Comparison of ENCODE assay signal across 19 mouse cellular contexts in genomic region chr5:148048200-148048599, GRCm38 (mm10).
DNase-seq lines count a peak whose midpoint lies in the region; ATAC-seq lines count a peak whose summit lies in the region.
"Had no signal": no experiment of that assay in that cellular context is flagged by ENCODE, and none has a peak within 500 bp of the region (broad histone marks: within the 10 kb centered on the region; RNA-seq: fewer than 3 reads in every experiment).

No protein-coding gene starts in this region.

- H3K4me3 ChIP-seq in forebrain, embryonic 13.5 days: no peak overlapping the region
- H3K4me3 ChIP-seq in forebrain, embryonic 14.5 days (ENCODE audit: low read depth, low read length): no peak overlapping the region
- H3K4me3 ChIP-seq: embryonic facial prominence, embryonic 12.5 days; forebrain, embryonic 12.5 days; gastrocnemius, adult 2 months; heart, embryonic 12.5 days; hindbrain, embryonic 10.5 days; intestine, embryonic 15.5 days had no signal

- DNase-seq in cerebellum, adult 11 months: peak; percentile 57
- peak; percentile 63 to 81 for DNase-seq in cerebellum, adult 18-20 months
- peak; percentile 86 for DNase-seq in cerebellum, adult 9-11 months
- peak; percentile 60 to 64 for DNase-seq in cerebellum, postnatal 36 days
- no peak for DNase-seq in kidney, postnatal 4 days
- DNase-seq in forebrain, embryonic 14.5 days (ENCODE audit: low spot score): no peak
- DNase-seq: adrenal gland, adult 2 months; adrenal gland, postnatal 25 days; embryo, embryonic 11 days; gastrocnemius, adult 2 months; gastrocnemius, postnatal 25 days; kidney, adult 18-20 months had no signal

- peaks cover 3% of the 10 kb centered on the region for H3K9me3 ChIP-seq in forebrain, embryonic 13.5 days (replicated peaks)
- 0 out of 2 replicates have a peak, but pooled peaks cover 3% of the 10 kb centered on the region for H3K9me3 ChIP-seq in forebrain, embryonic 14.5 days (replicated peaks; ENCODE audit: control insufficient read depth, low read length)
- H3K9me3 ChIP-seq: intestine, embryonic 15.5 days had no signal

- H3K4me1 ChIP-seq in forebrain, embryonic 13.5 days: 0 out of 2 replicates have a peak, but pooled peaks cover 5% of the 10 kb centered on the region
- no peaks in the 10 kb centered on the region for H3K4me1 ChIP-seq in forebrain, embryonic 14.5 days (ENCODE audit: control insufficient read depth, insufficient read depth, low read length)
- H3K4me1 ChIP-seq: embryonic facial prominence, embryonic 12.5 days; forebrain, embryonic 12.5 days; heart, embryonic 12.5 days; hindbrain, embryonic 10.5 days; intestine, embryonic 15.5 days had no signal

- H3K4me2 ChIP-seq in forebrain, embryonic 13.5 days: no peak overlapping the region
- no peak overlapping the region for H3K4me2 ChIP-seq in forebrain, embryonic 14.5 days (ENCODE audit: low read length)
- H3K4me2 ChIP-seq: embryonic facial prominence, embryonic 12.5 days; forebrain, embryonic 12.5 days; heart, embryonic 12.5 days; hindbrain, embryonic 14.5 days; intestine, embryonic 15.5 days had no signal

- ATAC-seq in forebrain, embryonic 13.5 days: no peak
- ATAC-seq in forebrain, embryonic 14.5 days: no peak
- ATAC-seq: intestine, embryonic 15.5 days had no signal

- H3K27me3 ChIP-seq in forebrain, embryonic 13.5 days: no peaks in the 10 kb centered on the region
- no peaks in the 10 kb centered on the region for H3K27me3 ChIP-seq in forebrain, embryonic 14.5 days (replicated peaks; ENCODE audit: control insufficient read depth, insufficient read depth, low read length)
- H3K27me3 ChIP-seq: embryonic facial prominence, embryonic 12.5 days; forebrain, embryonic 12.5 days; heart, embryonic 12.5 days; intestine, embryonic 15.5 days had no signal

- H3K9ac ChIP-seq in forebrain, embryonic 13.5 days: no peak overlapping the region
- H3K9ac ChIP-seq in forebrain, embryonic 14.5 days (ENCODE audit: low read length): no peak overlapping the region
- H3K9ac ChIP-seq: embryonic facial prominence, embryonic 12.5 days; forebrain, embryonic 12.5 days; heart, embryonic 12.5 days; hindbrain, embryonic 14.5 days; intestine, embryonic 15.5 days had no signal

- H3K27ac ChIP-seq in forebrain, embryonic 13.5 days: no peak overlapping the region
- H3K27ac ChIP-seq in forebrain, embryonic 14.5 days (ENCODE audit: low read depth, low read length): no peak overlapping the region
- H3K27ac ChIP-seq: embryonic facial prominence, embryonic 12.5 days; forebrain, embryonic 12.5 days; gastrocnemius, adult 2 months; hindbrain, embryonic 10.5 days; hindbrain, embryonic 14.5 days; intestine, embryonic 15.5 days had no signal

- 80% methylated on average over 11 of the region's 11 CpGs for WGBS in forebrain, embryonic 13.5 days
- WGBS in forebrain, embryonic 14.5 days: 85% methylated on average over 11 of the region's 11 CpGs

- H3K36me3 ChIP-seq in forebrain, embryonic 13.5 days (ENCODE audit: poor library complexity, severe bottlenecking): no peaks in the 10 kb centered on the region
- H3K36me3 ChIP-seq in forebrain, embryonic 14.5 days (ENCODE audit: control insufficient read depth, insufficient read depth, low read length): no peaks in the 10 kb centered on the region
- H3K36me3 ChIP-seq: embryonic facial prominence, embryonic 12.5 days; forebrain, embryonic 12.5 days; heart, embryonic 12.5 days; hindbrain, embryonic 10.5 days; intestine, embryonic 15.5 days had no signal

Comparison
In these comparisons a context has a peak if more than half of its experiments do, and no peak if none do; other contexts are left out.
1. DNase-seq: peak in cerebellum, adult 11 months (single experiment), cerebellum, adult 18-20 months (2 of 2), cerebellum, adult 9-11 months (single experiment) and cerebellum, postnatal 36 days (2 of 2); none in kidney, postnatal 4 days (0 of 2) and forebrain, embryonic 14.5 days (single experiment).